Mouse (Mus musculus) yolk sac, embryonic 10.5 days (tissue): ENCODE measurements around the gene Cdh4.
A peak's percentile ranks its signal among the peaks of the same experiment; 100 is the strongest.

Source experiments
- DNase-seq: peaks from one replicate; pipeline ENCODE4 v3.0.0-alpha.2; 2017; ENCODE audit warnings: low spot score

The Cdh4 gene

DNA sequence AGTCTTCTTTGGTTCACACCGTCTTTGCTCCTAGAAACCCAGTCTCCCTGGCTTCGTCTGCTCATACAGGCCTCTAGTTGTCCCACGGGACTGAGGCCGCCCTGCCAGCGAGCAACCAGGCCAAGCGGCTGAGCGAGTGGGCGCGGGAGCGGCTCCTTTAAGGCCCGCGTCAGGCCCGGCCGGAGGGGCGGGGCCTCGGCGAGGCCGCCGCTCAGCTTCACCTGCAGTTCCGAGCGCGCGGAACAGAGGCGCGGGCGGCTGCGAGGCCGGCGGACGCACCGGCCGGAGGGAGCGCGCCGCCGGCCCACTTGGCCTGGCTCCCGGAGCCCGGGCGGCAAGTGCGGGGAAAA is at the start of gene Cdh4:
TSS of gene Cdh4 (plus strand) at position 241 of the 350 bp plus-strand sequence.
- DNase-seq: peak; percentile 74

DNA sequence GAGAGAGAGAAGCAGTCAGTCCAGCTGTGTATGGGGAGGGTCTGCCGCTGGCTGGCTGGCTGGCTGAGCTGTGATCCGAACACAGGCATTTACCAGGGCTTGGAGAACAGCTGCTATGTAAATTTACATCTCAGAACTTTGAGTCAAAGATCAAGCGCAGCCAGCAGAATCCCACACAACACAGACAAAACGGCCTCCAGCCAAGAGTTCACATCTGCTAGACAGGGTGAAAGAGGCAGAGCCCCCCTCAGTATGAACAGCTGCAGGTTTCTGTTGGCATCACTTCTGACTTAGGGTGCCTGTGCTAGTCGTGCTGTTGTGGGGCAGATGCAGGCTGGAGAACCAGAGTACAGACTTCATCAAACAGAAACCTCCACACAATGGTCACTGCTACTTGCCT is 46.8 kb upstream of the Cdh4 start:
- DNase-seq: no peak

DNA sequence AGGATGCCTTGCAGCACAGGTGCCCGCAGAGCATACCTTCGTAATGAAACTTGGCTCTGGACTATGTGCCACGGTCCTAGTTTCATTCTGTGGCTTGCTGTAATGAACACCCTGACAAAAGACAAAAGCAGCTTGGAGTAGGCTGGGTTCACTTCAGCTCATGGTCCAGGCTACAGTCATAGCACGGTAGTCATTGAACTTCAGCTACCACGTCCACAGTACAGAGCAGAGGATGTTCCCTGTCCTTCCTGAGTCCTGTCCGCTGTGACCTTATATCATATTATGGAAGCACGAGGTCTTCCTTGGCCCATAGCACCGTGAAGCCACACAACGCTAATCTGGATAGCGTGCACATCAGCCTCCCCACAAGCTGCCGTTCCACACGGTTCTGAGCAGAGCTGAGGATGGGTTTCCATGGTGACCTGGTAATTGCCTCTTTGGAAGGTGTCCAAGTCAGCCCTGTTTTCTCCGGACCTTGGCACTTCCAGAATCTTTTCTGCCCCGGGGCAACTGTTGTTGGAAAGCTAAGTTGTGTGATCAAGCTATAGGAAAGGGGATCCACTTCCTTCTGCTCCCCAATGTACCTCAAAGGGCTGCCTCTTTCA is 42.5 kb upstream of the Cdh4 start:
- no peak for DNase-seq

DNA sequence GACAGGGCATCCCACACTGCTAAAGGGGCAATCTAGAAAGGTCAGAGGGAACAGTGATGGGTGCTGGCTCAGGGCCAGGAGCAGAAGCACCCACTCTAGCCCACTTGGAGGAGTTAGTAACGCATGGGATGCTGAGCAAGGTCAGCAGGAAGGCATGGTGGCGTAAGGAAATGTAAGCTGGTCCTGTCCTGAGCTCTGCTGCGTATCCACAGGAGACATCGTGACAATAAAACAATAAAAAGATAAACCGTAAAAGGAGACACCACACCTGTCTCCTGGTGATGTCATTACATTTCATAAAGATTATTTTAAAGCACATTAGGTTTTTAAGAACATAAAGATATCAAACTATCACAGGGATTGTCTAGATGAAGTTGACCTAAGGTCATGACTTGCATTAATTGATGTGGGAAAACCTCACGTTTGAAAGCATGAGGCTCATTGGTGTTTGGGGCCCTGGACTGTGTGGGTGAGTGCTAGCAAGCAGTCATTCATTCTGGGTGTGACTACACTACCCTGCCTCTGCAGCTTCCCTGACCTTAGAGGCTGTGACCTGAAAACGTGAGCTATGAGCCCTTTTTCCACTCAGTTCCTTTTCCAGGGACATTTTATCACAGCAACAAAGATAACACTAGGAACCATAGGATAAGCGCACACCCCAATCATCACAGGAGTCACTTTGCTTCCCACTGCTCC is 31.2 kb upstream of the Cdh4 start:
- no peak for DNase-seq

DNA sequence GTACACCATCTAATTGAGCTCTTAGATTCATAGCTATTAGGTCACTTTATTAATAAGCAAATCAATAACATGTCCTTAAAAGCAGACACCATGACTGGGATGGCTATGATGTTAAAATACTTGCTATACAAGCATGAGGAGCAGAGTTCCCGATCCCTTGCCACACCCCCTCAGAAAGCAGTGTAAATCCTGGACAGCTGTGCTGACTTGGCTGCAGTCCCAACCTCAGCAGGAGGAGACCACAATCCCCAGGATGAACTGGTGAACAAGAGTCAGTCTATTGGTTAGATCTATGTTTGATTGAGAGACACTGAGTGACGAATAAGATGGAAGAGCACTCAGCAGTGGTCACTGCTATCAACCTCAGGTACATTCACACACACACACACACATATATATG is 29.3 kb upstream of the Cdh4 start:
- DNase-seq: no peak

DNA sequence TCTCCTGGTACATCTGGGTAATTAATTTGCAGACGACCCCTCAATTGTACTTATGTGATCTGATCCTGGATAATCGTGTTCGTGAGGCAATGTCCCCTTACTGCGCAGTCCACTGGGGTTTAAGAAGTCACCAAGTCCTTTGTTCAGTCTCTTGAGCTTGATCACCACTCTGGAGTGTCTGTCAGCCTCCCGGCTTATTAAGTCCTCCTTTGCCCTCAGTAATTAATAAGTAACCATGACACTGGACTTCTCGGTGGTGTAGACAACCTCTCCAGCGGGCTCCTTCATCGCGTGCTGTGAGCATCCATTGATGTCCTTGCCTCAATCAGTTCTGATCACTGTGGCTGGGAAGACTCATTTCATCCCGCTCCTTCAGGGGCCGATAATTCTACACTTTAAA is 28.0 kb upstream of the Cdh4 start:
- DNase-seq: no peak

DNA sequence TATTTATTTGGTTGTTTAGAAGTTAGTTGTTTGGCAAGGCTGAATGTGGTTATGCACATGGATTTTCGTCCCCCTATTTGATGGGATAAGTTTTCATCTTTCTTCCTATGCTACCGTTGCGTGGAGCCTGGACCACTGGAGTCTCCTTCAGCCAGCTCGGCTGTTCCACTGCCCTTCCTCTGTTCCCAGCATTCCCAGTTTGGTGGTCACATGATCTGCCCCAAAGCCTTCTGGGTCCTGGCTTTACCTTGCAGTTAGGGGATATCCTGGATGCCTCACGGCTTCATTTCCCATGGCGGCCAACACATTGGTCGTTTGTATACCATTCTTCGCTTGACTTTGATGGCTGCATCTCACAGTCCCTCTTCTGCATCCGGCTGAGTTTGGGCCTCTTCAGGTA is 27.5 kb upstream of the Cdh4 start:
- no peak for DNase-seq

DNA sequence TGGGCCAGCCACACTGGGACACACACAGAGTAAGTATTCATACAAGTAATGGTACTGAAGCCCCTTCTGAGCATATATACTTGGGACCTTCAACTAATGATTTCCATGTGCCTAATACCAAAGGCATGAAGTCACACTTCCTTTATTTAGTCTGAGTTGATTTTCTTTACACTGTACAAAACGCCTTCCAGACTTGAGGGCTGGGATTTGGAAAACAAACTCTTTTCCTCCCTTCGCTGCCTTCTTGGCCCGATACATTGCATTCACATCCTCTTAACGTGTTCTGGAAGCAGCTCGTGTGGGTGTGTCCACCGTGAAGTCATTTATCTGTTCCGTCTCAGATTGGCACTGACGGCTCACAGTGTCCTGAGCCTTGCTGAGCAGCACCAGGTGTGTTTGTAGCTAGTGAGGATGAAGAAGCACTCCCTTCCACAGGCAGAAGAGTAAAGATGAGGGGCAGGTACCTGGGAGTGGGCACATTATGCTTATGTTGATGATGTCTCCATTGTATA is 26.3 kb upstream of the Cdh4 start:
- no peak for DNase-seq

DNA sequence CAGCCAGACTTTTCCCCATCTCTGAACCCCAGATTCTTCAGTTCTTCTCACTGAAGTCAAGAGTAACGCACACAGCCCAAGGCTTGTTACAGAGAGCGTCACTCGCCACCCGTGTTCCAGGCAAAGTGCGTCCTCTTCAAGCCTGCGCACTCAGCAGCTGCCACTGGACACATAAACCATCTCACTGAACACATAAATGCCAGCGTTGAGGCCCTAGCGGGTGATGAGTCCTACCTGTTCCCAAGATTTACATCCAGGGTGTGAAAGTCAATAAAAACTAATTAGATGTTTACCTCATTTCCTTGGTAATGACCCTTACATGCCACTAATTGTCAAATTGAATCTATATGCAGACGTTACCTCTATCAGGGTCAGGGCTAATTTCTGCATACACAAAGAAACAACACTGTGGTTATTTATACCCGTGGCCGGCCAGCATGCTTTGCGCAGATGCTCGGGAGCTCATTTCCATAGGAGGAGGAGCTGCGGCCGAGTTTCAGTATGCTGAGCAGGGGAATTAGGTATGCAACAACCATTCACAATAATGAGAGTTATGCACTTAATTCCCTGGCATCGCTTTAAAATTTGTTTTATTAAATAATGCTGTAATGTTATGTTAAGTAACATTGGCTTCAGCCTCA is 25.5 kb upstream of the Cdh4 start:
- no peak for DNase-seq

DNA sequence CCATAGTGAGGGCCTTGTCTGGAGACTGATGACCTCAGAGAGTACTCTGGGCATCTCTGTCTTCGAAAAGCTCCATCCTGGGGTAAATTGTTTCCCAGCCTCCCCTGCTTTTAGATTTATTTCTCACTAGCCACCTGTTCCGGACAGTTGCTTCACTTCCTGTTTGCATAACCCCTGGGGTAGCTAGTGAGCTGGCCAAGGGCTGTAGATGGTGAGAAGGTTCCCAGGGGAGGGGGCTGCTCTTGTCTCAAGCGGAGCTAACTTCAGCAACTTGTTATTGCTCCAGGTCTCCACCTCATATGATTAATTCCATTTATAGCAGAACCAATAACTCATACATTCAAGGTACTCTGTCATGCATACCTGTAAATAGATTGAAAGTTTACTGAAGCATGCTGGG is 16.6 kb upstream of the Cdh4 start:
- no peak for DNase-seq

DNA sequence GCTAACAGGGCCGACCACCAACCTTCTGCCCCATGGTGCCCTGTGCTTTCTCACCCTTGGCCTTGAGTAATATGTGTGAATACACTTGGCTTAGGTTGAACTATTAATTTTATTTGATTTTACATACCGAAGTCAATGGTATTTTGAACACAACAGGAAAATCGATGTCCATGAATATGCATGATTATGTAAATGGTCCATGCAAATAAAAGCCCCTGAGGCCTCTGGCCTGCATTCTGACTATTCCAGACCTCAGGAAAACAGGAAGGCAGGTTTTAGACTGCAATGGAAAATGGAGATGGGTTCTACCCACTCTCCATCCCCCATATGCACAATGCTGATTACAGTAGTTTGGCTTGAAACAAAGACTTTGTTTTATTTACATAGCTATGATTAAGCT is 13.3 kb upstream of the Cdh4 start:
- DNase-seq: no peak

DNA sequence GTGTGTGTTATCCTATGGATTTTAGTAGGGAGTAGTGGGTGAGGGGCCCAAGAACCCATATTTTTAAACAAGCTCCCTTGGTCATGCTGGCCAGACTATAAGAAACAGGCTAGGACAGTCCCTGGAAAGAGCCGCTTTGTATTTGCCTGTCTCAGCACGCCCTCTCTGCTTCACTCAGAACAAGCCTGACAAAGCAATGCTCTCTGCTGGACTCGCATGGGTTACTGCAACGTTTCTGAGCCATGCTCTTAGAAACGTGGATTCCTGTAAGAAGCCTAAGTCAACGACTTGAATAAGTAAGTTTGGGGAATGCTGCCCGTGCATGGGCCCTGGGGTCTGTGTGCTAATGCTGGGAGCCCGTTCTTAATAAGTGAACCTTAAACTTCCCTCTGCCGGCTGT is 2.1 kb upstream of the Cdh4 start:
- no peak for DNase-seq

DNA sequence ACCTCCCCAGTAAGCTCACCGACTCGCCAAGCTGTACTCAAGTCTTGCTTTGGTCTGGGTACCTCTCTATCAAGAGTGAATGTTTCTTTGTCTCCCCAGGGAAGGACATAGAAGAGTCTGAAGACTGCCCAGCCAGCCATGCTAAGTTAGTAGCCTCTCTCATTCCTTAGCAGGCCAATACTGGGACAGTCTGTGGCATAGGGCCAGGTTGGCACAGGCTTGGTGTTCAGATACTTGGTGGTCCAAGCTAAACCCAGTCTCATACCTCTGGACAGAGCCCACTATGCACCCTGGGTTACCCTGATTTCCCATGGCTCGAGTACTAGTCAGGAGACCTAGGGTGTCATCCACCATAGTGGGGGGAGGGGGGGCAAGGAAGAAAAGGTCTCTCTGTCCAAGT is 1.1 kb upstream of the Cdh4 start:
- DNase-seq: no peak

DNA sequence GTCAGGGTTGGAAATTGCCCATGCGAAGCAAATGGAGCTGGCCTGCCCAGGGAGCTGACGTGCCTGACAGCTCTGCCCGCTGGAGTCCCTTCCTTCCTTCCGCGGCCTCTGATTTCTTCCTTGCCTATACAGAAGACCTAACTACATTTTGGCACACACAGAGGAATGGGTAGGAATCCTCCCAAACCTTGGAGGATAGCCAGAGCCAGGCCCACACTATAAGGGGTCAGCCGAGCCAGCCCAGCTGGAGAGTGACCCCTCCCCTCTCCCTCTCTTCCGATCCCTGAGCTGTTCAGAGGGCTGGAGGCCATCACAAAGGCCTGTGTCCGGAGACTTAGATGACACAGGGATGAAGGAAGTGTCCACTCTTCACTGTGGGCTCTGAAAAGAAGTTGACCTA is 514 bp upstream of the Cdh4 start:
- DNase-seq: no peak

DNA sequence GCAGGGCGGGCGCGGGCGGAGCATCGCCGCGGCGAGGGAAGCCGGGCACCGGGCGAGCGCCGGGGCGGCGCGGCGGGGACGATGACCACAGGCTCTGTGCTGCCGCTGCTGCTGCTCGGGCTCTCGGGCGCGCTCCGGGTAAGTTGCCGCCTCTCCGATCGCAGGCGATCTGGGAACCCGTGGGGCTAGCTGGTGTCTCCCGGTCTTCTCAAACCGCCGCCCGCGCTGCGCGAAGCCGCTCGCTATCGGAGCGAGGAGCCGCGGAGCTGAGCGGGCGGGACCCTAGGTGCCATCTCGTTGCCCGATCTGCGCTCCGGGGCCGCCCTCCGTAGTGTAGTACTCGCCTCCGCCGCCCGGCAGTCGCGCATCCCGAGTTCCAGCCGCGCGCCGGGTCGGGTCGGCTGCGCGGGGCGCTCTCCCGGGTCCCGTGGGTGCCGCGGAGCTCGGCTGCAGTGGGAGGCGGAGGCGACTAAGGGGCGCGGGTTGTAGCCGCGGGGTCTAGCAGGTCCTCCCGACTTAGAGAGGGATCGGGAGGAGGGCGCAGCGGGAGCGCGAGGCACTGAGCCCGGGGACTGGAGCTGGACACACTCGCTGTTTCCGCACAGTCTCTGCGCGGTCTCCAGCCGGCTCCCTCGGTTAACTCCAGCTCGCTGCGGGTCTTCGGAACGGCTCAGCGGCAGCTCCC is 452 bp downstream of the Cdh4 start:
- peak; percentile 63 for DNase-seq

DNA sequence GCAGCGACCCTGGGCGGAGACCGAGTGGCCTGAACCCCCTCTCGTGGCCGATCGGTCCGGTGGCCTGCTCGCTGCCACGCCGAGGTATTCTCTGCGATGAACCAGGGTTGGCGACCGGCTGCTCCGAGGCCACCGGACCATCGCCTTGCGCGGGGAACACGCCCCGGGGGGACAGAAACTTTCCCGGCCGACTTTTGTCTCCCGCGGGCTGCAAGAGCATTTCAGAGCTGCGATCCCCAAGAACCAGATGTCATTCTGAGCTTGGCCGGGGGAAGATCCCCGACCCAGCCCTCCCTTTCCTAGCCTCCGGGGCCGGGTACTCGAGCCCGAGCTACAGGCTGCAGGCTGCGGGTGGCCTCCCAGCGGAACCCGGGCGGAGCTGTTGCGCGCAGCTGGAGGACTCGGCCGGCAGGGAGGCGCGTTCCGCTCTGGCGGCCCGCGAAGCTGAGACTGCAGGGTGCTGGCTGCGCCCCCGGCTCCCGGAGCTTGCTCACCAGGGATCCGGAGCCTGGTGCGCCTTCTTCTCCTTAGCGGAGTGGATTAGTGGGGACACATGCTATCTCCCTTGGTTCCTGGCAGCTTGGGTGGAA is 1.1 kb downstream of the Cdh4 start:
- peak; percentile 42 for DNase-seq

DNA sequence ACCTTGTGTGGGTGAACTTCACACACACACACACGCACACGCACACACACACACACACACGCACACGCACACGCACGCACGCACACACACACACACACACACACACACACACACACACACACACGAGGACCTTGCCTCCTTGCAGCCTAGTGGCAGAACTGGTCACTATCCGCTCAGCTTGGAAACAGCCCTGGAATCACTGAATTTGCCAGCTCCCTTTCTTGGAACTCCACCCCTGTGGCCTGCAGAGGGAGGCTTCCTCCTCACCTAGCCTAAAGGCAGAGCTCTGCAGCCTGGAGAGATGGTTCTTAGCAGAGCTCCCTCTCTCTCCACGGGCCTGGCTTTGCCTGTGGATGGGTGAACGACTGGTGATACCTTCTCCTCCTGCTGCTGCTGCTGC is 1.7 kb downstream of the Cdh4 start:
- DNase-seq: no peak

DNA sequence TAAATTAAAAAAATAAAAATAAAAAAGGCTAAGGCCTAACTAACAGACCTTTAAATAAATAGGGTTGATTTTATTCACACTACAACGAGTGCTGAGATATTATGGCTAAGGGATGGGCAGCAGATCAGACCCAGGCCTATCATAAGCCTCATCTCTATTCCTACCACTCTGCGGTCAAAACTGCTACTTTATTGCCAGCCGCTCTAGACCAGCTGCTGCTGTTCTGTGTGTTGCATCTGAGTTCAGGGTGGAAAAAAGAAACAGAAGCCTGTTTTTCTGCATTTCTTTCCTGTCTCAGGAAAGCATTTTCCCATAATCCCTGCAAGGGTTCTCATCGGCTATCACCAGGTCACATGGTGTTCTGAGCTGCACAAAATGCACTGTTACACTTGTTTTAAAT is 6.0 kb downstream of the Cdh4 start:
- DNase-seq: no peak

DNA sequence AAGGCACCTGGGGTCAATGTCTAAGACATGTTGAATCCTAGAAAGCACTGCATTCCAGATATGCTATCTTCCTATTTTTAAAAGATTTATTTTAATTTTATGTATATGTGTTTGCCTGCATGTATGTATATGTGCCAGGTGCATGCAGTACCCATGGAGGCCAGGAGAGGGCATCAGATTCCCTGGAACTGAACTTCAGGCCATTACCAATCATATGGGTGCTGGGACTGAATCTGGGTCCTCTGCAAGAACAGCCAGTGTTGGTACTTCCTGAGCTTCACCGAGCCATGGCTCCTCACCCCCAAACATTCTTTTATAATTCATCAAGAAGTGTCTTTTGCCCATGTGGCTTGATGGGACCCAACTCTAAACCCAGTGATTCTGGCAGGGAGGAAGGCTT is 6.8 kb downstream of the Cdh4 start:
- DNase-seq: no peak

DNA sequence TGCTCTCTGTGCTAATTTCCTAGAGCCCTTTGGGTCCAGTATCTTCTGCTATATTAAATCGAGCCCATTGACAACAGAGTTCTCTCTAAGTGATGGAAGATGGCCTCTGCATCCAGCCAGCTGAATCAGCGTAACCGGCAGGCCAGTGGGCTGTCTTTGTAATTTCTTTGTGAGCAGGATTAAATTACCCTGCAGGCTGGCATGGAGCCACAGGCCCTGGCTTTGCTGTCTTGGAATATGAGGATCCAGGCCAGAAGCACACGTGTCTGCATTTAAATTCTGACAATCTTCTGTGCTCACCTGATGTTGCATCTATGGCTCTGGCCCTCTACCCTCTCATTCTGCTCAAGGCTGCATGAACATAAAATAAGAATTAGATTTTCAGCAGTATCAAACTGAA is 17.0 kb downstream of the Cdh4 start:
- DNase-seq: no peak

DNA sequence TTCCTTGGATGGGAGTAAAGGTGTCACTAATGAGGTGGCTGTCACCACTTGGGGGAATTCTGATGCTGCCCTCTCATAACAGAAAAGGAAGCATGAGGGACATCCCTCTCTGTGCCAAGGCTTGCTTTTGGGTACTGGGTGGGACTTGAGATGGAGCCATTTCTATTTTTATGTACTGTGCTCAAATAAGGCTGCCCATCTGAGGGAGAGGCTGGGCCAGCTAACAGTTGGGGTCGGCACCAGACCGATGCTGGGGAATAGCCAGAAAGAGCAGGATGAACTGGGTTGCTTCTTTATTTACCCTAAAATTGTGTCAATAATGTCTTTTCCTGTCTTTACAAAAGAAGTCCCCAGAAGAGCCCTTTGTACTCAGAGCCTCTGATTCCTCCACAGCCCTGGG is 17.4 kb downstream of the Cdh4 start:
- DNase-seq: no peak

DNA sequence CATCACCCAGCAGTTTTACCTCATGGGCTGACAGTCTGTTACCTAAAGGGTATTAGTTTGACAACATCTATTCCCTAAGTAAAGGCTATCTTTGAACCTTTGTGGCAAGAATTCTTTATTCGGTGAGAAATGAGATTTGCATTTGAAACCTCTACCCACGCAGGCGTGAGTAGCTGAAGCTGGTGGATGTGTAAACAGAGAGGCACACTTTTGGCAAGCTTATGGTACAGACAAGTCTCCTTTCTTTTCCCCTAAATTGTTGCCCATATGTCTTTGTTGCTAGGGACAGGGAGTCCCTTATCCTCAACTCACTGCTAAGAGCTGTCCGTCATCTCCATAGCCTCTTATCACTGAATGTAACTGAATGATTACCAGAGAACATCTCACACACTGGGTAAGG is 21.3 kb downstream of the Cdh4 start:
- DNase-seq: no peak
